Mouse (Mus musculus): ENCODE data around the gene Rps6ka5. TPM values are rescaled to one million over a fixed set of nuclear protein-coding genes. Genes with fewer than 3 reads are reported as not detected.
A peak's percentile ranks its signal among the peaks of the same experiment; 100 is the strongest.

The Rps6ka5 gene
- total and polyA plus RNA-seq, 3 experiments: 0.92 to 3.3 TPM; not detected in 1

GRCm38 (mm10) chr12:100753716-100754115 lies 26.9 kb upstream of the Rps6ka5 start:
- H3K9ac ChIP-seq (ENCODE audit: control insufficient read depth, low read depth, low read length, poor library complexity, severe bottlenecking): no peak overlapping the region
- H3K9me3 ChIP-seq (replicated peaks; ENCODE audit: insufficient read depth, low read length): no peaks in the 10 kb centered on the region
- H3K27me3 ChIP-seq (ENCODE audit: control insufficient read depth in 1 of 2, insufficient read depth in 2 of 2, low read length in 2 of 2): peaks cover 0 to 2% of the 10 kb centered on the region in 2 experiments; a peak in 1 of 4 replicates
- no peaks in the 10 kb centered on the region for H3K36me3 ChIP-seq (ENCODE audit: control insufficient read depth in 1 of 2, insufficient read depth in 2 of 2, low read length in 2 of 2)
- H3K79me2 ChIP-seq (ENCODE audit: control insufficient read depth, insufficient read depth, low read length, poor library complexity): no peaks in the 10 kb centered on the region
- no peak overlapping the region for H3K4me3 ChIP-seq (ENCODE audit: control insufficient read depth in 1 of 2, insufficient read depth in 1 of 2, low read depth in 2 of 2, low read length in 2 of 2)
- TF ChIP-seq USF1 (IDR thresholded peaks at IDR 0.05; ENCODE audit: low read depth, low read length) (no peak), POLR2AphosphoS2 (IDR thresholded peaks at IDR 0.05; ENCODE audit: low read length) (no peak), NRF1 (IDR thresholded peaks at IDR 0.05; ENCODE audit: insufficient read depth, low read depth, low read length, poor library complexity, severe bottlenecking) (no peak), MYB (IDR thresholded peaks at IDR 0.05; ENCODE audit: low read depth, low read length) (no peak), SMC3 (IDR thresholded peaks at IDR 0.05; ENCODE audit: low read depth, low read length) (no peak), UBTF (IDR thresholded peaks at IDR 0.05; ENCODE audit: borderline replicate concordance, insufficient read depth, low read depth, low read length) (no peak)
- no peaks in the 10 kb centered on the region for H3K4me1 ChIP-seq (ENCODE audit: control insufficient read depth in 1 of 2, insufficient read depth in 2 of 2, low read length in 2 of 2)
- no peak overlapping the region for H3K27ac ChIP-seq (ENCODE audit: control insufficient read depth, low read depth, low read length)
- DNase-seq (ENCODE audit: low read depth, low spot score): peak; percentile 23

- Histone ChIP-seq H3K79me2 (ENCODE audit: control insufficient read depth, insufficient read depth, low read length, poor library complexity) (no peaks in the 10 kb centered on the region), H3K36me3 (ENCODE audit: control insufficient read depth in 1 of 2, insufficient read depth in 2 of 2, low read length in 2 of 2) (no peaks in the 10 kb centered on the region), H3K27ac (ENCODE audit: control insufficient read depth, low read depth, low read length) (no peak overlapping the region), H3K4me1 (ENCODE audit: control insufficient read depth in 1 of 2, insufficient read depth in 2 of 2, low read length in 2 of 2) (no peaks in the 10 kb centered on the region), H3K9me3 (replicated peaks; ENCODE audit: insufficient read depth, low read length) (no peaks in the 10 kb centered on the region), H3K9ac (ENCODE audit: control insufficient read depth, low read depth, low read length, poor library complexity, severe bottlenecking) (no peak overlapping the region), H3K27me3 (ENCODE audit: control insufficient read depth in 1 of 2, insufficient read depth in 2 of 2, low read length in 2 of 2) (peaks cover 0 to 2% of the 10 kb centered on the region in 2 experiments; a peak in 1 of 4 replicates), H3K4me3 (ENCODE audit: control insufficient read depth in 1 of 2, insufficient read depth in 1 of 2, low read depth in 2 of 2, low read length in 2 of 2) (no peak overlapping the region)
- TF ChIP-seq CHD2 (IDR thresholded peaks at IDR 0.05; ENCODE audit: low read length) (no peak), MAX (IDR thresholded peaks at IDR 0.05; ENCODE audit: low read length) (no peak), MXI1 (IDR thresholded peaks at IDR 0.05; ENCODE audit: low read depth, low read length) (no peak), CHD1 (IDR thresholded peaks at IDR 0.05; ENCODE audit: low read depth, low read length) (no peak), TBP (IDR thresholded peaks at IDR 0.05; ENCODE audit: low read depth, low read length) (no peak), POLR2AphosphoS2 (IDR thresholded peaks at IDR 0.05; ENCODE audit: low read length) (no peak), ZKSCAN1 (IDR thresholded peaks at IDR 0.05; ENCODE audit: low read depth, low read length) (no peak), BHLHE40 (IDR thresholded peaks at IDR 0.05; ENCODE audit: borderline replicate concordance, low read depth, low read length) (no peak)
- DNase-seq (ENCODE audit: low read depth, low spot score): no peak
Observed at GRCm38 (mm10) chr12:100752977-100753376, 26.2 kb upstream of the Rps6ka5 start.

DNA sequence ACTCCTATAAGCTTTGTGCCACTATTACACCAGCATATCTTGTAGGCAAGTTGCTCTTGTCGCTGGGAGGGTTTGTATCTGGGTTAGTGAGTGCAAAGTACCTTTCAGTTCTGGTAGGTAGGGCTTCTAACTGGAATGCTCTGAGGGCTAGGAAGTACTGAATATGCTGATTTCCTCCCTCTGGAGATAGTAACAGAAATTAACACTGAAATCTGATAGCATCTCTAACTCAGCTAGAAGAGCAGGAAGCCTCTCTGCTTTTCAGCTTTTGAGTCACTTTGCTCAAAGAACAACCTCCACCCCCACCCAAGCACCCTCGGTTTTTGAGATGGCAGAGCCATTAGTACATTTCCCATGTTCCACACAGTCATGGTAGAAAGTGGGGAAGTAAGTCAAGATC lies 15.7 kb upstream of the Rps6ka5 start:
- H3K79me2 ChIP-seq (ENCODE audit: control insufficient read depth, insufficient read depth, low read length, poor library complexity): no peaks in the 10 kb centered on the region
- no peaks in the 10 kb centered on the region for H3K9me3 ChIP-seq (replicated peaks; ENCODE audit: insufficient read depth, low read length)
- H3K9ac ChIP-seq (ENCODE audit: control insufficient read depth, low read depth, low read length, poor library complexity, severe bottlenecking): no peak overlapping the region
- peaks cover 3 to 7% of the 10 kb centered on the region in 2 experiments; a peak in 3 of 4 replicates for H3K27me3 ChIP-seq (ENCODE audit: control insufficient read depth in 1 of 2, insufficient read depth in 2 of 2, low read length in 2 of 2)
- no peak overlapping the region for H3K4me3 ChIP-seq (ENCODE audit: control insufficient read depth in 1 of 2, insufficient read depth in 1 of 2, low read depth in 2 of 2, low read length in 2 of 2)
- no peak for DNase-seq (ENCODE audit: low read depth, low spot score)
- H3K4me1 ChIP-seq (ENCODE audit: control insufficient read depth in 1 of 2, insufficient read depth in 2 of 2, low read length in 2 of 2): 0 out of 4 replicates have a peak, but pooled peaks cover 0 to 4% of the 10 kb centered on the region in 2 experiments
- no peak overlapping the region for H3K27ac ChIP-seq (ENCODE audit: control insufficient read depth, low read depth, low read length)
- H3K36me3 ChIP-seq (ENCODE audit: control insufficient read depth in 1 of 2, insufficient read depth in 2 of 2, low read length in 2 of 2): no peaks in the 10 kb centered on the region
- TF ChIP-seq MYC (IDR thresholded peaks at IDR 0.05; ENCODE audit: low read depth, low read length) (no peak), GATA1 (IDR thresholded peaks at IDR 0.05; ENCODE audit: low read depth, low read length) (no peak), CHD2 (IDR thresholded peaks at IDR 0.05; ENCODE audit: low read length) (no peak), ZNF384 (IDR thresholded peaks at IDR 0.05; ENCODE audit: low read depth, low read length) (no peak), TCF12 (IDR thresholded peaks at IDR 0.05; ENCODE audit: low read depth, low read length) (no peak), HCFC1 (IDR thresholded peaks at IDR 0.05; ENCODE audit: low read depth, low read length) (no peak), POLR2AphosphoS5 (IDR thresholded peaks at IDR 0.05; ENCODE audit: borderline replicate concordance, low read depth, low read length) (no peak), ZC3H11A (IDR thresholded peaks at IDR 0.05; ENCODE audit: low read depth, low read length) (no peak), ZMIZ1 (IDR thresholded peaks at IDR 0.05; ENCODE audit: low read depth, low read length) (no peak), SIN3A (IDR thresholded peaks at IDR 0.05; ENCODE audit: low read length) (no peak), TBP (IDR thresholded peaks at IDR 0.05; ENCODE audit: low read depth, low read length) (no peak), ELF1 (IDR thresholded peaks at IDR 0.05; ENCODE audit: low read depth, low read length) (no peak), CHD1 (IDR thresholded peaks at IDR 0.05; ENCODE audit: low read depth, low read length) (no peak), USF2 (IDR thresholded peaks at IDR 0.05; ENCODE audit: borderline replicate concordance in 1 of 2, insufficient read depth in 1 of 2, low read depth in 1 of 2, low read length in 2 of 2) (no peak), NELFE (IDR thresholded peaks at IDR 0.05; ENCODE audit: low read depth, low read length) (no peak), MAFK (IDR thresholded peaks at IDR 0.05; ENCODE audit: borderline replicate concordance, low read depth, low read length) (no peak)

Data from MEL (cell line).